Mouse (Mus musculus): ENCODE data around the gene Eri2. TPM values are rescaled to one million over a fixed set of nuclear protein-coding genes. Genes with fewer than 3 reads are reported as not detected.

Gene Eri2
- 0.20 and 0.33 TPM in 2 replicates for polyA plus RNA-seq (2012; rRNA removed)

GRCm38 (mm10) chr7:119793586-119794250, at the start of gene Eri2, which contains the start of gene Rexo5:
Eri2 (minus strand) TSS chr7:119794058.
Rexo5 (plus strand) TSS chr7:119794006.
- peaks cover 4% of the 10 kb centered on the region for H3K36me3 ChIP-seq (ENCODE audit: control insufficient read depth, insufficient read depth, low read length)
- H3K4me1 ChIP-seq (ENCODE audit: control insufficient read depth, insufficient read depth, insufficient read length, low read length), result peaks cover 4% of the 10 kb centered on the region
- peak within 1 kb of the TSS; percentile 2; the same call in 1 of the 2 replicates for H3K27ac ChIP-seq (ENCODE audit: insufficient read depth, low read depth, low read length)
- peak within 1 kb of the TSS; percentile 98 for H3K4me3 ChIP-seq (ENCODE audit: low read depth, low read length)
- under 1% methylated on average over 53 of the region's 53 CpGs for WGBS
- TF ChIP-seq POLR2A (IDR thresholded peaks at IDR 0.05; ENCODE audit: low read depth, low read length) (no peak; the same call in 1 of the 2 replicates), CTCF (IDR thresholded peaks at IDR 0.05; ENCODE audit: extremely low read depth, insufficient read length, insufficient replicate concordance, low read depth, low read length) (no peak)
- no peaks in the 10 kb centered on the region for H3K27me3 ChIP-seq (ENCODE audit: control insufficient read depth, insufficient read depth, low read length)

- Histone ChIP-seq H3K4me1 (ENCODE audit: control insufficient read depth, insufficient read depth, insufficient read length, low read length) (no peaks in the 10 kb centered on the region), H3K4me3 (ENCODE audit: low read depth, low read length) (no peak overlapping the region), H3K27me3 (ENCODE audit: control insufficient read depth, insufficient read depth, low read length) (no peaks in the 10 kb centered on the region), H3K27ac (ENCODE audit: insufficient read depth, low read depth, low read length) (no peak overlapping the region), H3K36me3 (ENCODE audit: control insufficient read depth, insufficient read depth, low read length) (no peaks in the 10 kb centered on the region)
- TF ChIP-seq POLR2A (IDR thresholded peaks at IDR 0.05; ENCODE audit: low read depth, low read length), result no peak
- no peak for TF ChIP-seq CTCF (IDR thresholded peaks at IDR 0.05; ENCODE audit: extremely low read depth, insufficient read length, insufficient replicate concordance, low read depth, low read length)
- WGBS, result 96% methylated on average over 4 of the region's 4 CpGs
Observed at GRCm38 (mm10) chr7:119841820-119842449, 48.1 kb upstream of the Eri2 start.

GRCm38 (mm10) chr7:119835996-119836777, 42.3 kb upstream of the Eri2 start:
- Histone ChIP-seq H3K4me1 (ENCODE audit: control insufficient read depth, insufficient read depth, insufficient read length, low read length) (no peaks in the 10 kb centered on the region), H3K27ac (ENCODE audit: insufficient read depth, low read depth, low read length) (no peak overlapping the region), H3K4me3 (ENCODE audit: low read depth, low read length) (no peak overlapping the region), H3K36me3 (ENCODE audit: control insufficient read depth, insufficient read depth, low read length) (0 out of 2 replicates have a peak, but pooled peaks cover 1% of the 10 kb centered on the region), H3K27me3 (ENCODE audit: control insufficient read depth, insufficient read depth, low read length) (no peaks in the 10 kb centered on the region)
- WGBS, result 81% methylated on average over 4 of the region's 4 CpGs
- no peak for TF ChIP-seq CTCF (IDR thresholded peaks at IDR 0.05; ENCODE audit: extremely low read depth, insufficient read length, insufficient replicate concordance, low read depth, low read length)
- no peak for TF ChIP-seq POLR2A (IDR thresholded peaks at IDR 0.05; ENCODE audit: low read depth, low read length)

- no peak overlapping the region for H3K27ac ChIP-seq (ENCODE audit: insufficient read depth, low read depth, low read length)
- no peak overlapping the region for H3K4me3 ChIP-seq (ENCODE audit: low read depth, low read length)
- H3K36me3 ChIP-seq (ENCODE audit: control insufficient read depth, insufficient read depth, low read length), result 0 out of 2 replicates have a peak, but pooled peaks cover 1% of the 10 kb centered on the region
- no peaks in the 10 kb centered on the region for H3K4me1 ChIP-seq (ENCODE audit: control insufficient read depth, insufficient read depth, insufficient read length, low read length)
- no peaks in the 10 kb centered on the region for H3K27me3 ChIP-seq (ENCODE audit: control insufficient read depth, insufficient read depth, low read length)
- no peak for TF ChIP-seq POLR2A (IDR thresholded peaks at IDR 0.05; ENCODE audit: low read depth, low read length)
- TF ChIP-seq CTCF (IDR thresholded peaks at IDR 0.05; ENCODE audit: extremely low read depth, insufficient read length, insufficient replicate concordance, low read depth, low read length), result no peak
- 93% methylated on average over 1 of the region's 1 CpGs for WGBS
Observed at GRCm38 (mm10) chr7:119835371-119835770, 41.5 kb upstream of the Eri2 start.

- no peaks in the 10 kb centered on the region for H3K4me1 ChIP-seq (ENCODE audit: control insufficient read depth, insufficient read depth, insufficient read length, low read length)
- no peak overlapping the region for H3K4me3 ChIP-seq (ENCODE audit: low read depth, low read length)
- peaks cover 12% of the 10 kb centered on the region for H3K36me3 ChIP-seq (ENCODE audit: control insufficient read depth, insufficient read depth, low read length)
- no peaks in the 10 kb centered on the region for H3K27me3 ChIP-seq (ENCODE audit: control insufficient read depth, insufficient read depth, low read length)
- 92% methylated on average over 3 of the region's 3 CpGs for WGBS
- TF ChIP-seq POLR2A (IDR thresholded peaks at IDR 0.05; ENCODE audit: low read depth, low read length) (no peak), CTCF (IDR thresholded peaks at IDR 0.05; ENCODE audit: extremely low read depth, insufficient read length, insufficient replicate concordance, low read depth, low read length) (no peak)
- H3K27ac ChIP-seq (ENCODE audit: insufficient read depth, low read depth, low read length), result no peak overlapping the region
Observed at GRCm38 (mm10) chr7:119808723-119809122, 14.9 kb upstream of the Eri2 start.

GRCm38 (mm10) chr7:119807396-119807795, 13.5 kb upstream of the Eri2 start:
- 89% methylated on average over 5 of the region's 5 CpGs for WGBS
- Histone ChIP-seq H3K4me3 (ENCODE audit: low read depth, low read length) (no peak overlapping the region), H3K4me1 (ENCODE audit: control insufficient read depth, insufficient read depth, insufficient read length, low read length) (no peaks in the 10 kb centered on the region), H3K27ac (ENCODE audit: insufficient read depth, low read depth, low read length) (no peak overlapping the region), H3K36me3 (ENCODE audit: control insufficient read depth, insufficient read depth, low read length) (peaks cover 12% of the 10 kb centered on the region), H3K27me3 (ENCODE audit: control insufficient read depth, insufficient read depth, low read length) (no peaks in the 10 kb centered on the region)
- TF ChIP-seq POLR2A (IDR thresholded peaks at IDR 0.05; ENCODE audit: low read depth, low read length), result no peak
- TF ChIP-seq CTCF (IDR thresholded peaks at IDR 0.05; ENCODE audit: extremely low read depth, insufficient read length, insufficient replicate concordance, low read depth, low read length), result no peak

Data from small intestine, adult 2 months (tissue).